Mouse (Mus musculus): Measurements from ENCODE around the gene Agtrap. TPM values are rescaled to one million over a fixed set of nuclear protein-coding genes. Genes with fewer than 3 reads are reported as not detected.

Agtrap gene
- polyA plus RNA-seq, 1 experiment = 9.6 TPM

GRCm38 (mm10) chr4:148107621-148108291, 19.9 kb upstream of the Agtrap start:
- DNase-seq (ENCODE audit: extremely low spot score in 1 of 2, low spot score in 1 of 2) = no peak

- DNase-seq (ENCODE audit: extremely low spot score in 1 of 2, low spot score in 1 of 2) = no peak
These were observed 16.3 kb upstream of the Agtrap start for GRCm38 (mm10) chr4:148104146-148104545.

GRCm38 (mm10) chr4:148101801-148102527, 14.1 kb upstream of the Agtrap start:
- DNase-seq (ENCODE audit: extremely low spot score in 1 of 2, low spot score in 1 of 2) = peak in 1 of 2 experiments; percentile 84

DNA sequence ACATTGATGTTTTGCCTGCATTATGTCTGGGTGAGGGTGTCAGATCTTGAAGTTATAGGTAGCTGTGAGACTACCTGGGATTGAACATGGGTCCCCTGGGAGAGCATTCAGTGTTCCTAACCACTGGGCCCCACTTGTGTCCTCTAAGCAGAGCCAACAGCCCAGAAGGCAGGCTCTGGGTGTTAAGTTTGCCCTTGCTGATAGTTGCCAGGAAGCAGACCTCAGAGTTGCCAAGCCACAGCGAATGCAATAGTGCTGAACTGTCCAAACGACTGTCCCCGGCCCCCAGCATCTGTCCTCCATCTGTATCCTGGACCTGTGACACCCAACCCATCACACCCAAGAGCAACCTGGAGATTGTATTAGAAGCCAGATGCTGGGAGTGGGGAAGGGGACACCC, 10.8 kb upstream of the Agtrap start:
- DNase-seq (ENCODE audit: extremely low spot score in 1 of 2, low spot score in 1 of 2) = no peak

DNA sequence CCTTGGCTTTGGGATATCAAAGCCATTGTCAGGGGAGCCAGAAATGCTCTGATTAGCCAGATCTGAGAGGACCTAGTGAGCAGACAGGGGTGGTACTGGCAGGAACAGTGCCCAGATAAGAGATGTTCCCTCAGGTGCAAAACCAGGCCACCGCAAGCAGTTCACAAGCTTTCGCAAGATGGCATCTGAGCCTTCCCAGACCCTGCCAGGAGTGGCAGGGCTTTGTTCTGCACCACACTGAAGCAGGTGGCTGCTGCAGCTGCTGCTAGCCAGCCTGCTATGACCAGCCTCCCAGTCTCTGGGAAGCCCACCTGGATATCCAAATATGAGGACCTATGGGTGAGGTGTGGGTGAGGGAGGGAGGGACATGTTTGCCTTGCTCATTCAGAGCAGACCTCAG, 10.1 kb upstream of the Agtrap start:
- DNase-seq (ENCODE audit: extremely low spot score in 1 of 2, low spot score in 1 of 2) = no peak

- DNase-seq (ENCODE audit: extremely low spot score in 1 of 2, low spot score in 1 of 2) = no peak
These were observed 7.2 kb upstream of the Agtrap start for GRCm38 (mm10) chr4:148095081-148095480.

GRCm38 (mm10) chr4:148094161-148094560, 6.3 kb upstream of the Agtrap start:
- no peak for DNase-seq (ENCODE audit: extremely low spot score in 1 of 2, low spot score in 1 of 2)

- no peak for DNase-seq (ENCODE audit: extremely low spot score in 1 of 2, low spot score in 1 of 2)
These were observed 4.9 kb upstream of the Agtrap start for GRCm38 (mm10) chr4:148092551-148093271.

DNA sequence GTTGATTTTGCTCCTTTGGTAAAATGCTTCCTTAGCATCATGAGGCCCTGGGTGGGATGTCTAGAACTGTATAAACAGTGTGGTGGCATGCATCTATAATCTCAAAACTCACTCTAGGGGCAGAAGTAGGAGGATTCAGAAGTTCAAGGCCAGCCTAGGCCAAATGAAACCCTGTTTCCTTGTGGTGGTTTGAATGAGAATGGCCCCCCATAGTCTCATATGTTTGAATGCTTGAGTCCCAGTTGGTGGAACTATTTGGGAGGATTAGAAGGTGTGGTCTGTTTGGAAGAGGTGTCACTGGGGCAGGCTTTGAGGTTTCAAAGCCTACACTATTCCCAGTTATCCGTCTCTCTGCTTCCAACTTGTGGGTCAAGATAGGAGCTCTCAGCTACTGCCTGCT, 3.4 kb upstream of the Agtrap start:
- no peak for DNase-seq (ENCODE audit: extremely low spot score in 1 of 2, low spot score in 1 of 2)

DNA sequence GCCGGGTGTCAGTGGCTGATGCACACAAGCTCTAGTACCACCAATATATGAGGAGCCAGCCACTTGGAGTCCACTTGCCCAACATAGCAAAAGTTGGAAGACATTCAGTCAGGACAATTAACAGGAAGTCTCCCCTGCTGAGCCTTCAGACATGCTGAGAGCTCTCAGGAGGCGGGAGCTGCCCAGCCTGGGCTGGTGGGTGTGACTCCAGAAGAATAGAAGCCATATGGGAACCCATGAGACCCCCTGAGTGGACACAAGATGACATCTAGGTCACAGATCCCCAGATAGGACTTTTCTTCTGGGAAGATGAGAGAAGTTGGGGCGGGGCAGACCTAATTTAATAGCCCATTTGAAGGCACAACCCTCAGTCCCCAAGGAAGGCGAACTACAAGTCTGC, 1.3 kb upstream of the Agtrap start:
- no peak for DNase-seq (ENCODE audit: extremely low spot score in 1 of 2, low spot score in 1 of 2)

DNA sequence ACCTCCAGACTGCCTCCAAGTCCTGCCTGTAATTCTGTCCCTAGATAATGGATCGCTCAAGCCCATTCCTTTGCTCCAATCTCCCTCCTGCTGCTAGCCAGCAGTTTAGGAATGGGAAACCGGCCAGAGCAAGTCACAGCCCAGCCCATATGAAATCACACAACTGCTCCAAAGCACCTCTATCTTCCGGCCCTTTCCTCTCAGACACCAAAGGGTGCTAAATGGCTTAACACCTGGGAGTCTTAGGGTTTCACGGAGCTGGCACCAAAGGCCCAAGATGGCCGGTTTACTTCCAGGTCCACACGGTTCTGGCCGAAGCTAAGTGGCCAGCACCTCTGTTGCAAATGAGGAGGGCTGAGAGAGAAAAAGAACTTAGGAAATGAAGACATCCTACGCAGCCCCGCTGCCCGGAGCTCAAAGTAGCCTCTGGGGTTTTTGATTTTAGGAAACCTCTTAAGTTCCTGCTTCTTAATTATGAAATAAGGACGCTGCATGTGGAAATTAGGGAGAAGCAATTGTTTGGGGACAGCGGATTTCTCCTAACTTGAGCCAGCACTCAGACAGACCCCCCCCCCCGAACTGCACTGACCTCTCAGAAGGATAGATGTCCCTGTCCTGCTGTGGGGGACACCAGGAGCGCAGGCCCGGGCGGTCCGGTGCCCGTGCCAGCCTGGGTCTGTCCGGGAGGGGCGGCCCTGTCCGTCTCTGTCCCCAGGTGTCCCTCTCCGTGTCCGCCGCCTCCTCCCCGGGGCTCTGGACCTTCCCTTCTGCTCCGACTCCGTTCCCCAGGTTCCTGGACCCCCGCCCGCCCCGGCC, 532 bp downstream of the Agtrap start:
- no peak for DNase-seq (ENCODE audit: extremely low spot score in 1 of 2, low spot score in 1 of 2)

- DNase-seq (ENCODE audit: extremely low spot score in 1 of 2, low spot score in 1 of 2) = no peak
These were observed 1.9 kb downstream of the Agtrap start for GRCm38 (mm10) chr4:148085907-148086305.

DNA sequence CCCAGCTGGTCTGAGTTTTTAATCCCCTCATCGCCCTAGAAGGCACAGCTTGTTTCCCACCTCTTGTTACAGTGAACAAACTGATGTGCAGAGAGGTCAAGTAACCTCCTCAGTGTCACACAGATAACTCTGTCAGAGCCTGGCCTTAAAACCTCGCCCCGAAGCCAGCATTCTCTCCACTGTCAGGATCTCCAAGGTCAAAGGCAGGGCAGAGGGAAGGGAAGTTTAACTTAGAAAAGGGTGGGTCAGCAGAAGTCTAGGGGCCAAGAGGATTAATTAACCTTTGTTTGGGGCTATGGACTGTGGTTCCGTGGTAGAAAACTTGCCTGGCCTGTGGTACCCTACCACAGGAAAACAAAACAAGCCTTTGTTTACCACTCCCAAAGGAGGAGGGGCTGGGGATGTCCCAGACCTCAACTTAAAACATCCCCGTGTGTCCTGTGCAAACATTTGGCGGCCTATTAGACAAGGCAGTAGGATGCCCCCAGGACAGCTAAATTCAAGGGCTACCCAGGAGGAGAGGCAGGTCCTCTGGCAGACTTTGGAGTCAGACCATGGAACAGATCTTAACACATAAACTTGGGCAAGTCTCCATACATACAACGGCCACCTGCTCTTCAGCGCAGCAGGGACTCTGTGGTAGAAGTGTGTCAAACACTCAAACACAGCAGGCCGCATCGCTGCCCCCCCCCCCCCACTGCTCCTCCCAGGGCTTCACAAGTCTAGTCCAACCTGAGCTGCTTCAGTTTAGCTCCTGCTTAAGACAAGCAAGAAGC, 2.5 kb downstream of the Agtrap start:
- no peak for DNase-seq (ENCODE audit: extremely low spot score in 1 of 2, low spot score in 1 of 2)

GRCm38 (mm10) chr4:148084261-148084714, 3.5 kb downstream of the Agtrap start:
- no peak for DNase-seq (ENCODE audit: extremely low spot score in 1 of 2, low spot score in 1 of 2)

DNA sequence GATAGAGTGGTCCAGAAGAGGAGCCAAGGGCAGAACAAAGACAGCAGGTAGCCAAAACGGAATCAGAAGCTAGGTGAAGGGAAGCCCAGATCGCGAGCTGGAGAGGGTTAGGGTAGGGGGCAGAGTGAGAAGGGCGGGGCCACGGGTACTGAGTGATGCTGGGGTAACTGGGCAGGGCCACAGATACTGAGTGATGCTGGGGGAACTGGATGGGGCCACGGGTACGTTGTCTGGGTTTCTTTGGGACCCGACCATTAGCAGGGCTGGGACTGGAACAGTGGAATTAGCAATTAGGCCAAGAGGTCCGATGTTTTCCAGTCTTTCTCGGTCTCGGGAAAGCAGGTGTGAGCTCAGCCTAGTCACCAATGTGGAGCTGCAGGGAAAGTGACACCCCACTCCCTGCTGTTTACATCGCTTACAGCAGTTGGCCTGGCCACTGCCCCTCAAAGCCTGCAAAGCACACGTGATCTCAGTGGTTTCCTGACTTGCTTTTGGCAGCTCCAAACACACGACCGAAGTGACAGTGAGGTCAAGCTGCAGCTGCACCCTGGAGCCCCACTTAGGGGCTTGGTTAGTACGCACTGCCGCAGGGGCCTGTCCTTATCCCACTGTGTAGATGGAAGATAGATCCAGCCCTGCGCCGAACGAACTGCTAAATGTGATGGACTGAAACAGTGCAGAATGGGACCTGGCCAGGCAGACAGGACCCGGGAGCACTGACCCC, 4.5 kb downstream of the Agtrap start:
- DNase-seq (ENCODE audit: extremely low spot score in 1 of 2, low spot score in 1 of 2) = no peak

- DNase-seq (ENCODE audit: extremely low spot score in 1 of 2, low spot score in 1 of 2) = peak in 1 of 2 experiments; percentile 71
These were observed 5.4 kb downstream of the Agtrap start for GRCm38 (mm10) chr4:148082257-148083044.

GRCm38 (mm10) chr4:148081201-148081600, 6.6 kb downstream of the Agtrap start:
- DNase-seq (ENCODE audit: extremely low spot score in 1 of 2, low spot score in 1 of 2) = no peak

GRCm38 (mm10) chr4:148080597-148080973, 7.2 kb downstream of the Agtrap start:
- no peak for DNase-seq (ENCODE audit: extremely low spot score in 1 of 2, low spot score in 1 of 2)

Data from frontal cortex, adult 2 months (tissue).